Mouse (Mus musculus) frontal cortex, postnatal 14 days (tissue): ENCODE data around the gene Znfx1.
A peak's percentile ranks its signal among the peaks of the same experiment; 100 is the strongest.
"Not testable (repeated sequence)": the region's sequence is repeated elsewhere in the genome, so short reads cannot be mapped to it uniquely, and the experiment has no call there.

Experiments used
- DNase-seq, 2 experiments: peaks; one replicate each; pipeline ENCODE4 v3.0.0; 2022; ENCODE audit warnings: low spot score in 2 of 2

The Znfx1 gene

GRCm38 (mm10) chr2:167053127-167053844 lies 9.5 kb downstream of the Znfx1 start:
- no peak for DNase-seq

GRCm38 (mm10) chr2:167048698-167049358 lies 14.0 kb downstream of the Znfx1 start:
- no peak for DNase-seq

GRCm38 (mm10) chr2:167048223-167048622 lies 14.6 kb downstream of the Znfx1 start:
- no peak for DNase-seq

GRCm38 (mm10) chr2:167043400-167044121 lies 19.3 kb downstream of the Znfx1 start:
- no peak for DNase-seq

- no peak for DNase-seq
Measured at GRCm38 (mm10) chr2:167039386-167039785, 23.4 kb downstream of the Znfx1 start.

DNA sequence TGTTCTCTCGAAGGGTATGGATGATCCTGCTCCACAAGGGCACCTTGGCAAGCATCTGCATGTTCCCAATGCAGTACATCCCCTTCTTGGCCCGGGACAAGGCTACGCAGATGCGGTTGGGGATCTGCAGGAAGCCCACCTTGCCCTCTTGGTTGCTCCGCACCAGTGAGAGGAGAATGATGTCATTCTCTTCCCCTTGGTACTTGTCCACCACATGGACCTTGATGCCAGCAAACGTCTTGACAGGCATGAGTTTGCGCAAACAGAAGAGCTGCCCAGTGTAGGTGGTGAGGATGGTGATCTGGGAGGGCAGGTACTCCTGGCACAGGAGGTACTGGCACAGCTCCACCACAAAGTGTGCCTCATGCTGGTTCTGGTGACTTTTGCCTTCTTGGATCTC lies 24.1 kb downstream of the Znfx1 start:
- no peak for DNase-seq

GRCm38 (mm10) chr2:167038297-167038696 lies 24.5 kb downstream of the Znfx1 start:
- no peak for DNase-seq

DNA sequence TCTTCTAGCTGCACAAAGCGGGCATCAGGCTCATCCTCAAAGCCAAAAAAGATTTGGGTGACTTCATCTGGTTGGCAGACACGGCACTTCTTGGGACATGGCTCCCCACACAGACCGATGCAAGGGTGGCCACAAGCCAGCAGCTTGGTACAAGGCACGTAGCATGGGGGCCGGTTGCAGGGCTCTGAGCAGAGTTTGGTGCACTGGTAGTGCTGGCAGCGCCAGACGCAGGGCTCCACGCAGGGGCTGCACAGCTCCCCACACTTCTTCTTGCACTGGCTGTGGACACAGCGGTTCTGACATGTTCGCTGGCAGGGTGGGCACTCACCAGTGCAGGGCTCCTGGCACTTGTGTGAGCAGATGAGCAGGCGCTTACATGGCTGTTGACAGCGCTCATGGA lies 25.1 kb downstream of the Znfx1 start:
- DNase-seq, result no peak

DNA sequence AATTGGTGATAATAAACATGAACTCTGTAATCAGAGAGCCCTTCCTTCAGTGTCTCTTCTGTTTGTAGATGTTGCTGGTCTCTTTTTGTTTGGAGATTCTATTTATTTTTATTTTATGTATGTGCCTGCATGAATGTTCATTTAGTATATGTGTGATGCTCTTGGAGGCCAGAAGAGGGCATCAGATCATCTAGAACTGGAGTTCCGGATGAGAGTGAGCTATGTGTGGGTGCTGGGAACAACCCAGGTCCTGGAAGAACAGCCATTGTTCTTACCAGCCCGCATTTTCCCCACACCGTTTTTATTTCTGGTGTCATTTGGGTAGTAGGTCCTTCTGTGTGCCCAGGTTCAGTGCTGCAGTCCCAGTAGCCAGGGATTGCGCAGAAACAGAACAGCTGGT lies 32.3 kb downstream of the Znfx1 start:
- no peak for DNase-seq

GRCm38 (mm10) chr2:167028553-167028952 lies 34.3 kb downstream of the Znfx1 start:
- no peak for DNase-seq

DNA sequence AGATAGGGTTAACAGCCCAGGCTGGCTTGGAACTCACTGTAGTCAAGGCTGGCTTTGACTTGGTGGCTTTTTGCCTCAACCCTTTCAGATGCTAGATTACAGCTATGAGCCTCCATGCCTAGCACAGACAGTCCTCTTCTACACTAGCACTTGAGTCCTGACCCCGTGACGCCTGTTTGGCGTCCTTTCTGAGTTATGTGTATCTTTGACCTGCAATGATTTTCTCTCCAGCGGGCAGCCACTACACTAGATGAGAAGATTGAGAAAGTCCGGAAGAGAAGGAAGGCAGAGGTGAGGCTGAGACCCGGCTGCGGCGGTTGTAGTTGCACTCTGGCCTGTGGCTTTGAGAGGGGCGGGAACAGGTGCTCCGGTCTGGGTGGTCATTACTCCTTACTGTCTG lies 43.4 kb downstream of the Znfx1 start:
- no peak for DNase-seq

- no peak for DNase-seq
Measured at GRCm38 (mm10) chr2:167015382-167015718, 47.5 kb downstream of the Znfx1 start.

DNA sequence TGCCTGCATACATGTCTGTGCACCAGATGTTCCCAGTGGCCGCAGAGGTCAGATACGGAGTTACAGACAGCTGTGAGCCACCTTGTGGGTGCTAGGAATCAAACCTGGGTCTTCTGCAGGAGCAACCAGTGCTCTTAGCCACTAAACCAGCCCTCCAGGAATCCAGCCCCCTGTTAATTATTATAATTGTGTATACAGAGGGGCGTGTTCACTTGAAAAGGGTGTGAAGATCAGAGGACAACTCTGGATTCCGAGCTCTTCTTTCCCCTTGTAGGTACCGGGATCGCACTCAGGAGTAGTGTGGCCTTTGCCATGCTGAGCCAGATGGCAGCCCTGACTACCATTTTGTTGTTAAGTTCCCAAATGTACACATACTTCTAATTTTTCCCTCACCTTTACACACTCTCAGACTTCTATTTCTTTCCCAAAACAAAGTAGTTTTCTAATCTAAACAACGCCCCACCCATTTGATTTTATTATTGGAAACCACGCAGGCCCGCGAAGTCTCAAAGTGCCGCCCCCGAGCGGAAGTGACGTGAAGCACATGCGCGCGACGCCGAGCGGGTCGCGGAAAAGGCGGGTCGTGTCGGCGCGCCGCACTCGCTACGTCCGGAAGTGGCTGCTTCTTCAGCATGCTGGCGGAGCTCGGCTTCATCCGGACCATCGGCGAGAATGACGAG lies 48.0 kb downstream of the Znfx1 start, which contains the start of gene Ddx27:
Gene Ddx27 (plus strand): TSS at position 492 of the 680 bp plus-strand sequence.
- peak; percentile 82 to 89 for DNase-seq

DNA sequence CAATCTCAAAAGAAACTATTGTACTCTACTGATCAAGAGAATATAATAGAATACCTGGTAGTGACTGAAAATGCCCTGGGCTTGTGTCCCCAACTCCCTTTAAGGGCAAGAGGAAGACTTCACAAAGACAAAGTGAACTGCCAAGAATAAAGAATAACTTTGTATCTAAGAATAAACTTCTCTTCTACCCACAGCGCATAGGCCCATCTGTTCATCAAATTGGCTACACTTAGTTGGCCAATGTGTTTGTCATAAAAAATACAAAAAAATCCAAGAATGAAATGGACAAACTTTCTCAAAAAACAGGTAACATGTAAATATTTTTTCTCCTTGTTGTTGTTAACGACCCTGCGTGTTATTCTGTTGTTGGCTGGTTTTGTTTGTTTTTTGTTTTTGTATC lies 52.3 kb downstream of the Znfx1 start:
- DNase-seq, result no peak

GRCm38 (mm10) chr2:167009483-167009882 lies 53.3 kb downstream of the Znfx1 start:
- no peak for DNase-seq

DNA sequence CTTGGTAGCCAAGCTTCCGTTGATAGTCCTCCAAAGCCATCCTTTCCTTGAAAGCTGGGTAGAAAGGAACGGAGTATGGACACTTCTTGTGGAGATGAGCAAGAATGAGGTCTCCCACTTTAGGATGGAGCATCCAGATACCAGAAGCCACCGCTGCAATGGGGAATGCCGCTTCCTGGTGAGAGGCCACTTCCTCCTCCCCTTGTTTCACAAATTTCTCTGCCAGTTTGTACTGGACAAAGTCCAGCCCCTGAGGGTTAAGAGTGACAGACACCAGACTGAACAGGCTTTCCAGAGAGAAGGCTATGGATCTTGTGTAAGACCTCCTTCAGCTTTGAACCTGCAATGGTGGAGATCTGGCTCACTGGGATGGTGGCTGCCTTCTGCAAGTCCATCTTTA lies 55.2 kb downstream of the Znfx1 start:
- DNase-seq, result not testable (repeated sequence)

- DNase-seq, result no peak
Measured at GRCm38 (mm10) chr2:167007001-167007491, 55.8 kb downstream of the Znfx1 start.

GRCm38 (mm10) chr2:167006355-167006754 lies 56.5 kb downstream of the Znfx1 start:
- DNase-seq, result no peak

DNA sequence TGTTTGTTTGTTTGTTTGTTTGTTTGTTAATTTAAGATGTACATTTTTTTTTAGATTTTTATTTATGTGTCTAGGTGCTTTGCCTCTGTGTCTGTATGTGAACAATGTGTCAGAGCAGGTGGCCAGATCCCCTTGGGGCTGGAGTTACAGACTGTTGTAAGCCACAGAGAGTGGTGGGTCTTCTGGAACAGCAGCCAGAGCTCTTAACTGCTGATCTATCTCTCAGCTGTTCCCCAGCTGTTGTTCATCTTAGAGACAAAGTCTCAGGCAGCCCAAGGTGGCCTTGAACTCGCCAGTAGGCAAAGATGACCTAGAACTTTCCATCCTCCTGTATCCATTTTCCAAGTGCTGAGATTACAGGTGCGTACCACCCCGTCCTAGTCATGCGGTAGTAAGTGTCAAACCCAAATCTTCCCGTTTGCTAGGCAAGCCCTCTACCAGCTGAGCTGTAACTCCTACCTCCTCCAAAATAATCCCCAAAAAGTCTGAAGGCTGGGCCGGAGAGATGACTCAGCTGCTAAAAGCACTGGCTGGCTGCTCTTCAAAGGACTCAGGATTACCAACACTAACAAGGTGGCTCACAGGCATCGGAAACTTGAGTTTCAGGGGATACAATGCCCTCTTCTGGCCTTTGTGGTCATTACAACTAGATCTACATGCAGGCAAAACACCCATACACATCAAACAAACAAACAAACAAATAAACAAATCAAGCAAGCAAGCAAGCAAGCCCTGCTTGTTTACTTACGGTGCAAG lies 58.5 kb downstream of the Znfx1 start:
- peak in 1 of 2 experiments; percentile 28 for DNase-seq

DNA sequence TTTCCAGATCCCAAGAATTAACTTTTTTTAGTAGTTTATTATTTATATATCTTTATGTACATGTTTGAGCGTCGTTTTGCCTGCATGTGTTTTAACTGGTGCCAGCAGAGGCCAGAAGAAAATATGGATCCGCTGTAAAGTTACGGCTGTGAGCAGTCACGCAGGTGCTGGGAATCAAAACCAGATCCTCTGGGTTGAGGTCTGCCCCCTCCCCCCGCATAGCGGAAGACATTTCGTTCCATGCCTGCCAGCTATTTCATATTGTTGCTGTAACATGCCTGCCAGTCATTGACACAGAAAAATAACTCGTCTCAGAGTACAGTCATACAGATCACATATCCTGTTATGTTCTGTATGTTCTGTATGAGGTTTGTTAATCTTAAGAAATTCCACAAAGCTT lies 61.3 kb downstream of the Znfx1 start:
- DNase-seq, result no peak

DNA sequence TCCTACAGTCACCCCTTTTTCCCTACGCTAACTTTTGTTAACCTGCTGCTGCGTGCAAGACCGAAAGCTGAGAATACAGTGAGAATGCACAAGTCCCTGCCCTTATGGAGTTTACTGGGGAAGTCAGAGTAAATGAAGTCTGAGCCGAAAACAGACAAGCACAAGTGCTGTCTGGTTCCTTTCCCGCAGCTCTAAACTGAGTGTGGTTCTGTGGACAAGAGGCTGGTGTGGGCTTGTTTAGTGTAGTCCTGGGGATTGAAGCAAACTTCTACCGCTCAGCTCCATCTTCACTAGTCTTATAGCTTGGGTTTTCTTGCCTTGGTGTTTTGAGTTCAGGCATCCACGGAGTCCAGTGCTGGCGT lies 66.3 kb downstream of the Znfx1 start:
- no peak for DNase-seq
